Mouse (Mus musculus) ES-Bruce4 (cell line): ENCODE results near the gene Gimap4. TPM values are rescaled to one million over a fixed set of nuclear protein-coding genes. Genes with fewer than 3 reads are reported as not detected.

ENCODE experiments used
- H3K27ac ChIP-seq: 2 replicates; pipeline ENCODE4 v1.5.1; 2012; ENCODE audit warnings: low read length, inconsistent platforms; ENCODE audit not compliant: insufficient read depth
- H3K27me3 ChIP-seq: 2 replicates; pipeline ENCODE4 v1.6.1; 2012; ENCODE audit warnings: mild to moderate bottlenecking, low read length, inconsistent platforms; ENCODE audit not compliant: control insufficient read depth, poor library complexity, insufficient read depth, severe bottlenecking
- H3K36me3 ChIP-seq: 2 replicates; pipeline ENCODE4 v1.6.1; 2012; ENCODE audit warnings: inconsistent platforms, mild to moderate bottlenecking, low read length, moderate library complexity; ENCODE audit not compliant: control insufficient read depth, poor library complexity, insufficient read depth, severe bottlenecking
- H3K4me1 ChIP-seq: one replicate; pipeline ENCODE4 v1.8.1; 2011; ENCODE audit warnings: low read length; ENCODE audit not compliant: control insufficient read depth, insufficient read depth
- H3K4me3 ChIP-seq: 2 replicates; pipeline ENCODE4 v1.5.1; 2011; ENCODE audit warnings: low read depth, mild to moderate bottlenecking, low read length
- H3K9ac ChIP-seq: 2 replicates; pipeline ENCODE4 v1.6.1; 2012; ENCODE audit warnings: low read depth, mild to moderate bottlenecking, inconsistent platforms; ENCODE audit not compliant: poor library complexity, severe bottlenecking
- H3K9me3 ChIP-seq: replicated peaks from 2 replicates; pipeline ENCODE4 v1.6.1; 2012; ENCODE audit warnings: mild to moderate bottlenecking, low read length, inconsistent platforms; ENCODE audit not compliant: control insufficient read depth, poor library complexity, insufficient read depth, severe bottlenecking
- CTCF ChIP-seq: IDR thresholded peaks from one replicate; pipeline ENCODE4 v1.8.1; 2011; ENCODE audit warnings: low read depth, low read length
- EP300 ChIP-seq: IDR thresholded peaks from 2 replicates; pipeline ENCODE4 v1.6.1; 2011; ENCODE audit warnings: low read depth, low read length; ENCODE audit not compliant: insufficient read depth
- POLR2A ChIP-seq: IDR thresholded peaks from one replicate; pipeline ENCODE4 v1.8.1; 2011; ENCODE audit warnings: low read length; ENCODE audit not compliant: insufficient read depth
- polyA plus RNA-seq: library from polyadenylated mRNA; stranded (reverse); fragments of >200 nt; gene quantifications from 2 replicates; pipeline ENCODE4 v1.2.4, GENCODE M21; 2011; ENCODE audit warnings: low read depth; ENCODE audit not compliant: missing spikeins, insufficient read depth, insufficient read length

Gimap4 gene
- polyA plus RNA-seq, 1 experiment, result not detected

- Histone ChIP-seq H3K27me3 (no peaks in the 10 kb centered on the region), H3K4me3 (no peak overlapping the region), H3K27ac (no peak overlapping the region), H3K4me1 (no peaks in the 10 kb centered on the region), H3K9ac (no peak overlapping the region), H3K36me3 (no peaks in the 10 kb centered on the region), H3K9me3 (no peaks in the 10 kb centered on the region)
- TF ChIP-seq EP300, result no peak
- TF ChIP-seq POLR2A, result no peak
- no peak for TF ChIP-seq CTCF
Measured at GRCm38 (mm10) chr6:48650041-48650440, 34.3 kb upstream of the Gimap4 start.

- H3K27me3 ChIP-seq, result no peaks in the 10 kb centered on the region
- H3K4me3 ChIP-seq, result no peak overlapping the region
- no peaks in the 10 kb centered on the region for H3K4me1 ChIP-seq
- TF ChIP-seq CTCF (no peak), POLR2A (no peak), EP300 (no peak)
- no peak overlapping the region for H3K27ac ChIP-seq
- no peak overlapping the region for H3K9ac ChIP-seq
- no peaks in the 10 kb centered on the region for H3K9me3 ChIP-seq
- no peaks in the 10 kb centered on the region for H3K36me3 ChIP-seq
Measured at GRCm38 (mm10) chr6:48658721-48659120, 25.6 kb upstream of the Gimap4 start.

DNA sequence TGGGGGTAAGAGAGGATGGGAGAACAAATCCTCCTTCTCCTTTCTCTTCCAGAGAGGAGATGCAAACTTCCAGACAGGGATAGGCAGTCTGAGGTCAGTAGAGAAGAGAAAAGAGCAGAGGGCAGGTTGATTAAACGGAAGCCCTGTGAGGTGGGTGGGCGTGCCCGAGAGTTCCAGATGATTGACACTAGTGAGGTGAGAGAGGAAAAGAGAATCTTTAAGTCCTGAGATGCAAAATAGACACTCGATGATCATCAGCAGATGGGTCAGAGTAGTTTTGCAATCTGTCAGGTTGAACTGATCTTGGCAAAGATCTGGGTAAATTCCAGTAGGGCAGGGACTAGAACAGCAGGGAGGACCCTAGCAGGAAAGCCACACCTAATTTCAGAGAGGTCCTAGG, 19.6 kb upstream of the Gimap4 start:
- H3K36me3 ChIP-seq, result no peaks in the 10 kb centered on the region
- TF ChIP-seq EP300 (no peak), CTCF (no peak), POLR2A (no peak)
- no peaks in the 10 kb centered on the region for H3K4me1 ChIP-seq
- no peak overlapping the region for H3K27ac ChIP-seq
- H3K27me3 ChIP-seq, result no peaks in the 10 kb centered on the region
- no peaks in the 10 kb centered on the region for H3K9me3 ChIP-seq
- H3K4me3 ChIP-seq, result no peak overlapping the region
- H3K9ac ChIP-seq, result no peak overlapping the region

- TF ChIP-seq EP300 (no peak), POLR2A (no peak), CTCF (no peak)
- H3K27me3 ChIP-seq, result no peaks in the 10 kb centered on the region
- H3K36me3 ChIP-seq, result no peaks in the 10 kb centered on the region
- H3K27ac ChIP-seq, result no peak overlapping the region
- H3K4me3 ChIP-seq, result no peak overlapping the region
- no peaks in the 10 kb centered on the region for H3K9me3 ChIP-seq
- no peak overlapping the region for H3K9ac ChIP-seq
- no peaks in the 10 kb centered on the region for H3K4me1 ChIP-seq
Measured at GRCm38 (mm10) chr6:48665471-48665870, 18.9 kb upstream of the Gimap4 start.

DNA sequence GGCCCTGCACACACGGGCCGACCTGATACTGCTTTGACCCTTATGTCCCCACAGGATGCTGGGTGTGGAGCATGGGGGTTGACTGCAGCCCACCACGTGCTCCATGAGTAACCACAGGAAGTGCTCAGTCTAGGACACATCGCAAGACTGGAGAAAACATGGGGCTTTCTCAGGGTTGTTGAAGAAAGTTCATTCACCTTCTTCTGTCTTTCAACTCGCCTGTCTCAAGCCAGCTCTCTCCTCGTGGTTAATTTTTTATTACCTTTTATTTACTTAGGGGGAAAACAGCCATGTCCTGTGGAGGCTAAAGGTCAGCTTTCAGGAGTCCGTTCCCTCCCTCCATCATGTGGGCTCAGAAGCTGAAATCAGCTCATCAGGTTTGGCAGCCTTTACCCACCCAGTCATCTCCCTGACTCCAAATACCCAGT, 18.2 kb upstream of the Gimap4 start:
- no peaks in the 10 kb centered on the region for H3K27me3 ChIP-seq
- H3K9ac ChIP-seq, result no peak overlapping the region
- TF ChIP-seq EP300, result no peak
- no peak for TF ChIP-seq CTCF
- no peak for TF ChIP-seq POLR2A
- H3K9me3 ChIP-seq, result no peaks in the 10 kb centered on the region
- no peak overlapping the region for H3K27ac ChIP-seq
- H3K36me3 ChIP-seq, result no peaks in the 10 kb centered on the region
- no peaks in the 10 kb centered on the region for H3K4me1 ChIP-seq
- H3K4me3 ChIP-seq, result no peak overlapping the region

DNA sequence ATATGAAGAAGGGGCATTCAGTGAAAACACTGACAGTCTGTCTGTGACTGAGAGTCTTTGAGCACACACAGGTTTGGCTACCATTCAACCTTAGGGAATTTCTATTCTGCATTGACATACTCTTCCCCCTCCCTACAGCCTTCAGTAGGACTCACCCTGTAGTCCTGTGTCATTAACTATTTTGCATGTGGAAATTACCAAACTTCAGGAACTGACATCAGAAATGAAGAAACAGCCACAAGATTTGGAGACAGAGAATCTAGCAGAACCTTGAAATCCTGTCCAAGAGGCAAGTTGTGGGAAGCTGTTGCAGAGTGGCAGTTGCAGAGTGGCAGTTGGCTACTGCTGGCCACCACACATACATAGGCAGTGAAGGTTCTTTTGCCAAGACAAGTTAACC, 16.3 kb upstream of the Gimap4 start:
- Histone ChIP-seq H3K27ac (no peak overlapping the region), H3K9ac (no peak overlapping the region), H3K27me3 (no peaks in the 10 kb centered on the region), H3K36me3 (no peaks in the 10 kb centered on the region), H3K9me3 (no peaks in the 10 kb centered on the region), H3K4me3 (no peak overlapping the region), H3K4me1 (no peaks in the 10 kb centered on the region)
- TF ChIP-seq CTCF (no peak), EP300 (no peak), POLR2A (no peak)

DNA sequence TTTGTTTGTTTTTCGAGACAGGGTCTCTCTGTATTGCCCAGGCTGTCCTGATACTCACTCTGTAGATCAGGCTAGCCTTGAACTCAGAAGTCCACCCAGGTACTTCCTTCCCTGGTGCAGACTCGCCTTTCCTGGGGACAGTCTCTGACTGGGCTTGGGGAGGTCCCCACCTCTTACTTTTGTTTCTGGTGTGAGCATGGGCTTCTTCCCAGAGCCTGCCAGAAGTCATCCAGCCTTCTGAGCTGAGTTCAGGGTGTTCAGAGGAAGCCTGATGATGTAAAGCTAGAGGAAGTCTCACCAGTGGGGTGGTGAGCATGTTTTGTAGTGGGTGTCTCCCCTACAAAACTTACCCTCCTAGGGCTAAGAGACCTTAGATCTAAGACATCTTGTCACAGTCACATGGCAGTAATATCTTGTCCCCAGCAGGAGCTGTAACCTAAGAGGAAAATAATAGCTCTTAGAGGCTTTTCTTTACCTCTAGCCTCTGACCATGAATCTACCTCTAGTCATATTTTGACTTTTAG, 14.8 kb upstream of the Gimap4 start:
- no peak for TF ChIP-seq EP300
- no peak for TF ChIP-seq POLR2A
- TF ChIP-seq CTCF, result no peak
- Histone ChIP-seq H3K4me3 (no peak overlapping the region), H3K27ac (no peak overlapping the region), H3K9ac (no peak overlapping the region), H3K36me3 (no peaks in the 10 kb centered on the region), H3K27me3 (no peaks in the 10 kb centered on the region), H3K9me3 (peaks cover 5% of the 10 kb centered on the region), H3K4me1 (no peaks in the 10 kb centered on the region)
